Mouse (Mus musculus): ENCODE results near the gene Ift122. TPM values are rescaled to one million over a fixed set of nuclear protein-coding genes. Genes with fewer than 3 reads are reported as not detected.

Ift122 gene
- 0.42 TPM in 1 of 2 replicates, not detected in the other for total RNA-seq (2015; ENCODE audit: low replicate concordance)
- total RNA-seq (2017; ENCODE audit: low replicate concordance): 3.7 TPM in 1 of 2 replicates, not detected in the other

DNA sequence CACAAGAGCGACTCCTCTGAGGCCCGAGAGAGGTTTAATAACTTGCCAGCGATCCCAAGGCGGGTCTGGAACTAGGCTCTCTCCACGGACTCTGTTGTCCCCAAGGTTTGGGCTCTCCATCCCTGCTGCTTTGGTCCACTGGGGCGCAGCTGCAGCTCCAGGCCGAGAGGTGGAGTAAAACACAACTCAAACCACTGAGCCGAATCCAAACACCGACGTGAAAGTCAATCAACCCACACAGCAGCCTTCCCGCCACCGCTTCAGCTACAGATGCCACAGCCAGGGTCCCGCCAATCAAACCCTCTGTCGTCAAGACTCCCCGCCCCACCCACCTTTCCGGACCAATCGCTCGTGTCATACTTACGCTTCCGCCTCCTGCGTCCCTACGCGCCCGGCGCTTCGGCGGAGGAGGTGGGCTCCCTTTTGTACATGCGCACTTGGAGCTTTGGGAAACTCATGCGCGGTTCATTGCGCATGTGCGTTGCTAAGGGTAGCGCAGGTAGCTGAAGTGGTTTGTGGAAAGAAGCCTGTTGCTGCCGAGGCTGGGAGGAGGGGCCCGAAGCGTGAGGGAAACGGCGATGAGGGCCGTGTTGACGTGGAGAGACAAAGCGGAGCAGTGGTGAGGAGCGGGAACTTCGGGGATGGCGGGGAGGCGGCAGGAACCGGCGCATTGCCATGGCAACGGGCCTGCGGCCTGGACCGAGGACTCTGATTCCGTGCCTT, at the start of gene Ift122, which contains the start of gene Mbd4:
Gene Ift122, plus strand, starts transcription at position 380 of the 723 bp plus-strand sequence.
Gene Mbd4, minus strand, starts transcription at position 281 of the 723 bp plus-strand sequence.
- ATAC-seq (replicated peaks; ENCODE audit: low FRiP score, poor library complexity, severe bottlenecking): peak; percentile 98

GRCm38 (mm10) chr6:115803541-115804382, 49.5 kb upstream of the Ift122 start:
- ATAC-seq (replicated peaks; ENCODE audit: low FRiP score, poor library complexity, severe bottlenecking): no peak

DNA sequence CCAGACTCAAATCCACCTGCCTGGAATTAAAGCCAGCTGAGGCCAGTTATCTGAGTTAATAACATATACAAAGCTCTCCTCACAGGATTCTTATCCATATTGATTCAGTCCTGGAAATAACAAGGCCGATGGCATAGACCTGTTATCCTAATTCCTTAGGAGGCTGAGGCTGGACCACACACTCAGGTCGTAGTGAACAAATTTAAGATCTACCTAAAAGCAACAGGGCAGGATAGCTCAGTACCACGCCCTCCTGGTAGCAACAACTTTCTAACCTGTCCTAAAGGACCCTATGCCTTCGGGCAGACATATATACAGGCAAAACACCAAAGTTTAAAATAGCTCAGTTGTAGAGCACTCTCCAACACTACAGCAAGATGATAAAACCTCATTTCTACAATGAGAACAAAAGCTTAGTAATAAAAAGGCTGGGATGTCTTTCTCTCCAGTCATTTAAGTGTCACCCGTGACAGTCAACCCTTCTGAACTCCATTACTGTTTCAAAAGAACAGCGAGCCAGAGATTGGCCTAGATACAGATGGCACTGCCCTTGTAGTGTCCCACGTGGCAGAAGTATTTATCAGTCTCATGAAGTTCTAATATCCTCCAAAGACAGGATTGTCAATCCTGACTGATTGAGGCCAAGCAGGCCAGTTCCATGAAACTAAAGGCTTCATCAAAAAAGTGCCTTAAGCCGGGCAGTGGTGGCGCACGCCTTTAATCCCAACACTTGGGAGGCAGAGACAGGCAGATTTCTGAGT, 48.7 kb upstream of the Ift122 start:
- no peak for ATAC-seq (replicated peaks; ENCODE audit: low FRiP score, poor library complexity, severe bottlenecking)

- ATAC-seq (replicated peaks; ENCODE audit: low FRiP score, poor library complexity, severe bottlenecking): 0 out of 2 replicates have a peak, but pooled peaks have one; percentile 10
These were observed 45.6 kb upstream of the Ift122 start for GRCm38 (mm10) chr6:115807464-115808195.

GRCm38 (mm10) chr6:115808196-115808487, 45.1 kb upstream of the Ift122 start:
- peak; percentile 41 for ATAC-seq (replicated peaks; ENCODE audit: low FRiP score, poor library complexity, severe bottlenecking)

- ATAC-seq (replicated peaks; ENCODE audit: low FRiP score, poor library complexity, severe bottlenecking): peak; percentile 93
These were observed 44.6 kb upstream of the Ift122 start, which contains the start of gene Rpl32 for GRCm38 (mm10) chr6:115808488-115809231. TSS of gene Rpl32 (minus strand) at chr6:115808747.

DNA sequence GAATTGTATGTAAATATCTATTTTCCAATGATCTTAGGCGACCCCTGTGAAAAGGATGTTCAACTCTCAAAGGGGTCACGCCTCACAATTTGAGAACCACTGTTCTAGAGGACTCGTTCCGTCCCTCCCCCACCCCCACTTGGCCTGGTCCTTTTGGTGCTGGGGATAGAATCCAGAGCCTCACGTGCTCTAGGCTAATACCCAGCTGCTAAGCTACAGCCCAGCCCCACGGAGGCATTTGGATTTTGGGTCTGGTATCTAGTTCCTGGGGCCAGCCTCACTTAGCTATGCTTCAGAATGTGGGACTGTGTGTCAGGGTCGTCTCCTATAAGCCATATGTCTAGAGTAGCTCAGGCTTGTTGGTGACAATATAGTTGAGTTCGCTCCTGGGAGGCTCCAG, 41.7 kb upstream of the Ift122 start:
- no peak for ATAC-seq (replicated peaks; ENCODE audit: low FRiP score, poor library complexity, severe bottlenecking)

GRCm38 (mm10) chr6:115814104-115814503, 39.2 kb upstream of the Ift122 start:
- peak; percentile 89 for ATAC-seq (replicated peaks; ENCODE audit: low FRiP score, poor library complexity, severe bottlenecking)

GRCm38 (mm10) chr6:115815041-115815440, 38.2 kb upstream of the Ift122 start:
- ATAC-seq (replicated peaks; ENCODE audit: low FRiP score, poor library complexity, severe bottlenecking): no peak

DNA sequence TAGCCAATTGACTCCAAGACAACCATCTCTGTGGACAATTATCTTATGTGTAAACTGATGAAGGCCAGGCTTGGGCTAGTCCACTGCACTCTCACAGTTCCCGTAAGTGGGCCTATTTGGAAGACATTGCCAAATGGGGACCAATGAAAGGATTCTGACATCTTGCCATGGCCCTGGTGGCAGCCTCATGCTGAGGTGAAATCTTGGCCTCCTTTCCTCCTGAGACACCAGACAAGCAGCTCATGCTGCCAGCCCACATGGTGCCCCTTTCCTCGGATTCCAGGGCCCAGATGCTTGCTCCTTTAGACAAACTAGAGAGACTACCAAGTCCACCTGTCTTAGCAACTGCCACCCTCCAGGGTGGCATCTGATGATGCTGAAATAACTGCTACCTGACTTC, 35.1 kb upstream of the Ift122 start:
- ATAC-seq (replicated peaks; ENCODE audit: low FRiP score, poor library complexity, severe bottlenecking): no peak

DNA sequence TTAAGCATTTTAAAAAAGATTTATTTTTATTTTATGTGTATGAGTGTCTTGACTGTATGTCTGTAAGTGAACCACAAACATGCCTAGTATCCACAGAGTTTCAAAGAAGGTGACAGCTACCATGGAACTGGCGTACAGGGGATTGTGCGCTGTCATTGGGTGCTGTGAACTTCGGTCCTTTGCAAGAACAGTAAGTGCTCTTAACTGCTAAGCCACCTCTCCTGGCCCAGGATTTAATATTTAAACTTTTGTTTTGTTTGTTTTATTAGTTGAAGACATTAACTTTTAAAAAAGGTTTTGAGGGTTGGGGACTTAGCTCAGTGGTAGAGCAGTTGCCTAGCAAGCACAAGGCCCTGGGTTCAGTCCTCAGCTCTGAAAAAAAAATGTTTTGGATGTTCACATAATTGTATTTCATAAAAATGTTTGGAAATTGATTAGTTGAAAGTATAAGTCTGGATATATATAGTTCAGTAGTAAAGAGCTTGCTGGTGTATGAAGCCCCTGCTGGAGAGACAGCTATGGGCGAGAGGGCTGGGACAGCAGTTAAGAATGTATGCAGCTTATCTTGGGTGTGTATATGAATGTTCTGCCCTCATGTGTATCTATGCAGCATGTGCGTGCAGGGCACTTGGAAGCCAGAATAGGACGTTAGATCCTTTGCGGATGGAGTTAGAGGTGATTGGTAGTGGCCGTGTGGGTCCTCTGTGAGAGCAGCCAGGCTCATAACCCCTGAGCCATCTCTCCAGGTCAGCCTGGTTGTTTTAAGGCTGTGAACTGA, 31.9 kb upstream of the Ift122 start:
- no peak for ATAC-seq (replicated peaks; ENCODE audit: low FRiP score, poor library complexity, severe bottlenecking)

GRCm38 (mm10) chr6:115823850-115824464, 29.3 kb upstream of the Ift122 start:
- peak; percentile 84 for ATAC-seq (replicated peaks; ENCODE audit: low FRiP score, poor library complexity, severe bottlenecking)

DNA sequence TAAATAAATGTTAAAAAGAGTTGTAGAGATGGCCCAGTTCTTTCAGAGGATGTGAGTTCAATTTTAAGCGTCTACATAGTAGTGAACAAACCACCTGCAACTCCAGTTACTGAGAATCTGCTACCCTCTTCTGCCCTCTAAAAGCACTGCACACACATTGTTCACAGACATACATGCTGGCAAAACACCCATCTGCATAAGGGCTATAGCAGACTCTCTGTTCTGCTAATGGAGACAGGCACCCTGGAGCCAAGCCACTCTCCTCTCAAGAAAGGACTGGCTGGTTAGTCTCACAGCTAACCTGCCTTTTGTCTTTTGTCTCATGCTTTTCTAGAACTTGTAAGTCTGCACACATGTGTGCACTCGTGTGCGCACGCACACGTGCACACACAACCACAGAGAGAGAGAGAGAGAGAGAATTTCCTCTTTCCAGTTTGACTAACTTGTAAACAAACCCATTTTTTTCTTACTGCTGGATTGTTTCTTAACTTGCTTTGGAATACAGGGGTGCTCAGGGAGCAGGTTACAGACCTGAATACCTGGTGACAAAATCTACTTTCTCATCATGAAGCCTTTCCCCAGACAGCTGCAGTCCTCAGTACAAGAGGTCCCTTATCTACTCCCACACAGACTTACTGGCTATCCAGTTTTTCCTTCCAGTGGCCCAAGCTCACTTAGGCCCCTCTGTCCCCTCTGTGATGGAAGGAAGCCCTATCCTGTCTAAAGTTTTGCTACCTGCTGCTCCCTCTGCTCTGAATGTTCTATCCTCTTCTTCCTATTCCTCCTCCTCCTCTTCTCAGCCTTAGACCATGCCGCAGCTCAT, 22.3 kb upstream of the Ift122 start:
- ATAC-seq (replicated peaks; ENCODE audit: low FRiP score, poor library complexity, severe bottlenecking): no peak

DNA sequence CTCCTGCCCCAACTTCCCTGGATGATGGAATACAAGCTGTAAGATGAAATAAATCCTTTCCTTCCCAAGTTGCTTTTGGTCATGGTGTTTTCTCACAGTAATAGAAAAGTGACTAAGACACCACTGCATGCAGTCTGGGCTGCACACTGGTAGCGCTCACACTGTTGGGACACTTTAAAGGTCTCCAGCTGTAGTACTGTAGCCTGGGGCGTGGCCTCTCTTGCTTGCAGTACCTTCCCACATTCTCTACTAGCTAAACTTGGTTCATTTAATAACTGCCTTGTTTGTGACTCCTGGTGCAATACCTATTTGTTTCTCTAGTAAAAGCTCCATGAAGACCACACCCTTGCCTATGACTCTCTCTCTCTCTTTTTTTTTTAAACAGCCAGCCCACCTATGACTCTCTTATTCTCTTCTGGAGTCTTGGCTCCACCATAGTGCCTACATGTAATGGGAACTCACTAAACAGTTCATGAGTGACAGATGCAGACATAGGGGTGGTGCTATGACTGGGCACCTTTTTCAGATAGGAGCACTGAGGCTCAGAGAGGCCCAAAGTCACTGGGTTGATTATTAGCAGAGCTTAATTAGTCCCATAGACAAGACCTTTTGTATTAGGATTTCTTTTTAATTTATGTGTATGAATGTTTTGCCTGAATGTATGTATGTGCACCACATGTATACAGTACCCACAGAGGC, 21.0 kb upstream of the Ift122 start:
- no peak; the same call in 1 of the 2 replicates for ATAC-seq (replicated peaks; ENCODE audit: low FRiP score, poor library complexity, severe bottlenecking)

DNA sequence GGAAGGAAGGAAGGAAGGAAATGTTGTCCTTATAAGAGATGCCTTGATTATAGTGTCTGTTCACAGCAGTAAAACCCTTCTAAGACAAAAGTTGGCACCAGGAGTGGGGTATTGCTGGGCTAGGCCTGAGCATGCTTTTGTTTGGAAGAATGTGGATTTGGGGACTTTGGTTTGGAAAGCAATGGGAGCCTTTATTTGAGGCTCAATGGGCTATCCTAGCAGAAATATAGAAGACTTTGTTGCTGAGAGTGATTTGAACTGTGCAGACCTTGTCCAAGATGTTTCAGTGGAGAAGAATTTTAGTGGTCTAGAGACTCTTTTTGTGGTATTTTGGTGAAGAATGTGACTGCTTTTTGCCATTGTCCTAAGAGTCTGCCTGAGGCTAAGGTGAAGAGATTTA, 19.4 kb upstream of the Ift122 start:
- no peak for ATAC-seq (replicated peaks; ENCODE audit: low FRiP score, poor library complexity, severe bottlenecking)

- ATAC-seq (replicated peaks; ENCODE audit: low FRiP score, poor library complexity, severe bottlenecking): peak; percentile 94
These were observed 15.1 kb upstream of the Ift122 start, which contains the start of gene Efcab12 for GRCm38 (mm10) chr6:115838161-115838597. TSS of gene Efcab12 (minus strand) at chr6:115838412.

Data from erythroblast, adult 5-6 weeks (primary cell).